ENCODE assay signal across 7 mouse cellular contexts in the genomic region with DNA sequence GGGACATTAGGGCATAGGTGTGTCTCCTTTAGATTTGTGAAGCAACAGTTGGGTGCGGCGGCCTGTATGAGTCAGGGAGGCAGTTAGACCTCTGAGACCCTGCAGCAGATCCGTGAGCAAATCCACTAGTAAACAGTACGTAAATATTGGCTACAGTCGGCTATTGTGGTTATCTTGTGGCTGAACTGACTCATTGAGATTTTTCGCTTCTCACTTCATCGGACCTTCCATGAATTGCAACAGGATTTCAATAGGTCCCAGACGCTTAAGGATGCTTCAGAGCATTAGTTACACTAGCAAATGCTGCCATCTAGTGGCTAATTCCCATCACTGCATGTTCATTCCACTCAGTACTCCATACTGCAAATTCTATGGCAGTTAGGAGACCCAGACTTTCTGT.
DNase-seq lines count a peak whose midpoint lies in the region; ATAC-seq lines count a peak whose summit lies in the region.

No protein-coding gene starts in this region.

- no peaks in the 10 kb centered on the region for H3K36me3 ChIP-seq in hindbrain, embryonic 16.5 days (ENCODE audit: control insufficient read depth, insufficient read depth, low read length)

- peak; percentile 3 for DNase-seq in T-cell, adult 2 months (ENCODE audit: low spot score)
- peak; percentile 48 for DNase-seq in cerebellum, adult 8-10 months
- peak; percentile 86 for DNase-seq in forelimb bud, embryonic 11.5 days (ENCODE audit: low read depth, low spot score)
- peak; percentile 41 to 64 for DNase-seq in layer of hippocampus, postnatal 25 days (ENCODE audit: extremely low spot score in 1 of 2, low spot score in 1 of 2)
- peak; percentile 81 for DNase-seq in lung, postnatal 36 days
- DNase-seq in right cerebral cortex, adult 18-20 months = peak; percentile 64

- WGBS in hindbrain, embryonic 16.5 days = 35% methylated on average over 8 of the region's 8 CpGs

- no peaks in the 10 kb centered on the region for H3K27me3 ChIP-seq in hindbrain, embryonic 16.5 days (replicated peaks; ENCODE audit: control insufficient read depth, insufficient read depth, low read length)

- H3K9me3 ChIP-seq in hindbrain, embryonic 16.5 days (ENCODE audit: control insufficient read depth, low read length) = no peaks in the 10 kb centered on the region

- no peak overlapping the region for H3K4me3 ChIP-seq in hindbrain, embryonic 16.5 days (ENCODE audit: low read length)

- no peaks in the 10 kb centered on the region for H3K4me1 ChIP-seq in hindbrain, embryonic 16.5 days (ENCODE audit: control insufficient read depth, insufficient read depth, low read depth, low read length)

- H3K9ac ChIP-seq in hindbrain, embryonic 16.5 days (ENCODE audit: low read depth, low read length) = no peak overlapping the region

- H3K4me2 ChIP-seq in hindbrain, embryonic 16.5 days (ENCODE audit: low read length) = no peak overlapping the region

- peak; percentile 98 for ATAC-seq in hindbrain, embryonic 16.5 days

- H3K27ac ChIP-seq in hindbrain, embryonic 16.5 days (ENCODE audit: low read depth, low read length) = no peak overlapping the region

Comparison
In these comparisons a context has a peak if more than half of its experiments do, and no peak if none do; other contexts are left out.
1. DNase-seq: peak in every context shown above with its lines; median percentile 86 in forelimb bud, embryonic 11.5 days; 81 in lung, postnatal 36 days; 64 in right cerebral cortex, adult 18-20 months; 52 in layer of hippocampus, postnatal 25 days; 48 in cerebellum, adult 8-10 months; 3 in T-cell, adult 2 months.